Mouse (Mus musculus) urinary bladder, postnatal 4 days (tissue): Measurements from ENCODE around the gene 9130213A22Rik.

Experiments
- DNase-seq, 2 experiments: peaks; one replicate each; pipeline ENCODE4 v3.0.0; 2021 to 2022; ENCODE audit warnings: low spot score in 2 of 2

Gene 9130213A22Rik

GRCm38 (mm10) chr11:69122336-69122951 is at the start of gene 9130213A22Rik:
9130213A22Rik (minus strand) TSS chr11:69122589.
- peak; percentile 90 to 91 for DNase-seq

GRCm38 (mm10) chr11:69171626-69172025 is 49.2 kb upstream of the 9130213A22Rik start:
- DNase-seq, result peak; percentile 78 to 84

- DNase-seq, result no peak
These were observed 46.9 kb upstream of the 9130213A22Rik start for GRCm38 (mm10) chr11:69169313-69169712.

GRCm38 (mm10) chr11:69156800-69157199 is 34.4 kb upstream of the 9130213A22Rik start, which contains the start of gene Alox12b:
Alox12b (plus strand) TSS chr11:69156989.
- no peak for DNase-seq

- no peak for DNase-seq
These were observed 33.0 kb upstream of the 9130213A22Rik start for GRCm38 (mm10) chr11:69155351-69155750.

GRCm38 (mm10) chr11:69153831-69154230 is 31.4 kb upstream of the 9130213A22Rik start:
- no peak for DNase-seq

GRCm38 (mm10) chr11:69151004-69151403 is 28.6 kb upstream of the 9130213A22Rik start:
- DNase-seq, result no peak

GRCm38 (mm10) chr11:69150444-69150843 is 28.1 kb upstream of the 9130213A22Rik start:
- DNase-seq, result peak in 1 of 2 experiments; percentile 75

- DNase-seq, result no peak
These were observed 27.3 kb upstream of the 9130213A22Rik start for GRCm38 (mm10) chr11:69149728-69150127.

- DNase-seq, result no peak
These were observed 26.1 kb upstream of the 9130213A22Rik start for GRCm38 (mm10) chr11:69148451-69148960.

GRCm38 (mm10) chr11:69147546-69147945 is 25.2 kb upstream of the 9130213A22Rik start:
- no peak for DNase-seq

GRCm38 (mm10) chr11:69135361-69135760 is 13.0 kb upstream of the 9130213A22Rik start:
- no peak for DNase-seq

- DNase-seq, result no peak
These were observed 12.2 kb upstream of the 9130213A22Rik start for GRCm38 (mm10) chr11:69134622-69134968.

GRCm38 (mm10) chr11:69133923-69134621 is 11.7 kb upstream of the 9130213A22Rik start:
- DNase-seq, result peak; percentile 48 to 70

- no peak for DNase-seq
These were observed 11.2 kb upstream of the 9130213A22Rik start for GRCm38 (mm10) chr11:69133566-69133922.

- DNase-seq, result no peak
These were observed 6.2 kb upstream of the 9130213A22Rik start for GRCm38 (mm10) chr11:69128426-69129122.

- no peak for DNase-seq
These were observed 4.3 kb upstream of the 9130213A22Rik start for GRCm38 (mm10) chr11:69126706-69127095.

GRCm38 (mm10) chr11:69125919-69126705 is 3.7 kb upstream of the 9130213A22Rik start:
- DNase-seq, result no peak

- DNase-seq, result no peak
These were observed 3.3 kb upstream of the 9130213A22Rik start, which contains the start of gene Aloxe3 for GRCm38 (mm10) chr11:69125852-69125918. Aloxe3 (plus strand) TSS chr11:69125896.

GRCm38 (mm10) chr11:69125041-69125851 is 2.9 kb upstream of the 9130213A22Rik start:
- DNase-seq, result peak; percentile 72 to 76

- DNase-seq, result no peak
These were observed 2.1 kb upstream of the 9130213A22Rik start for GRCm38 (mm10) chr11:69124498-69124847.
